Mouse (Mus musculus) stomach, postnatal 0 days (tissue): ENCODE results near the gene Stxbp3.

Experiments
- CTCF ChIP-seq: IDR thresholded peaks from 2 replicates; pipeline ENCODE4 v1.5.1; 2016; ENCODE audit warnings: antibody characterized with exemption, low read depth, mild to moderate bottlenecking, moderate library complexity
- EP300 ChIP-seq: optimal IDR thresholded peaks from 2 replicates; pipeline ENCODE3; 2016; ENCODE audit warnings: antibody characterized with exemption

DNA sequence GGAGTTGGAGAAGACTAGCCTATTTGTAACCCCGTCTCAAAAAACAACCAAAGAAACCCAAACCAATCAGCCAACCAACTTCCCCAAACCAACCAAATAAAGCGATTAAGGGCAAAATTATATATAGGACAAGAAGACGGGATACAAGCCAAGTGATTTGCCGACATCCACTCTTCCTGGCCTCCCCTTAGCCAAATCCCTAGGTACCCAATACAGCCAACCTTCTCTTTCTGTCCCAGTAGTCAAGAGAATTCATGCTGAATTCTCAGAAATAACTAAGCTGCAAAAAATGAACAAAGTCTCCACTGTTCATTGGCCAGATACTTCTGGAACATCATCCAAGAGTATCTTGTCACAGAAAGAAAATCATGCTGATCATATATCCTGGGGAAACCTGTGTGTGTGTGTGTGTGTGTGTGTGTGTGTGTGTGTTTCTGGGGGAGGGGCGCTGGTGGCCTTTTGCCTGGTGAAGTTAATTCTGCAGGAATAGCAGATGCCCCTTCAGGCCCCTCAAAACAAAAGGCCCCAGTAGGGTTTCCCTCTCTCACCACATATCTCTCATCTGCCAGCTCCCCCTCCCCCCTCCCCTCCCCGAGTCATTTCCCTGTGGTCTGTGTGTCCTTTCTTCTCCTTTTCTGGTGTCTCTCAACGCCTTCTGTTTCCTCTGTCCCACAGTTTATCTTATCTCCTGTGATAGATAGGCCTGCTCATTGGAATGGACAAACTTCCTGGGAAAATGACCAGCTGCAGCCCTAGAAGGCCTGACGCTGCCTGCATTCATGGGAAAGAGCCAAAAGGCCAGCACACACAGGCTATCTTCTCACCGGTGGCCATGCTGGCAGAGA is 45.6 kb upstream of the Stxbp3 start:
- TF ChIP-seq CTCF (no peak), EP300 (no peak)
